Mouse (Mus musculus): Measurements from ENCODE around the gene Lrit2.

Lrit2 gene

GRCm38 (mm10) chr14:37111371-37111770 is 43.6 kb downstream of the Lrit2 start:
- DNase-seq (ENCODE audit: low read depth, low spot score), result no peak

GRCm38 (mm10) chr14:37112931-37113330 is 45.2 kb downstream of the Lrit2 start:
- DNase-seq (ENCODE audit: low read depth, low spot score), result no peak

- no peak for DNase-seq (ENCODE audit: low read depth, low spot score)
Measured at GRCm38 (mm10) chr14:37113922-37114321, 46.2 kb downstream of the Lrit2 start, which contains the start of gene 2610528A11Rik. 2610528A11Rik (minus strand) TSS chr14:37114022.

GRCm38 (mm10) chr14:37119233-37119632 is 51.5 kb downstream of the Lrit2 start:
- no peak for DNase-seq (ENCODE audit: low read depth, low spot score)
